Comparison of ENCODE assay signal across 13 mouse cellular contexts in the genomic region with DNA sequence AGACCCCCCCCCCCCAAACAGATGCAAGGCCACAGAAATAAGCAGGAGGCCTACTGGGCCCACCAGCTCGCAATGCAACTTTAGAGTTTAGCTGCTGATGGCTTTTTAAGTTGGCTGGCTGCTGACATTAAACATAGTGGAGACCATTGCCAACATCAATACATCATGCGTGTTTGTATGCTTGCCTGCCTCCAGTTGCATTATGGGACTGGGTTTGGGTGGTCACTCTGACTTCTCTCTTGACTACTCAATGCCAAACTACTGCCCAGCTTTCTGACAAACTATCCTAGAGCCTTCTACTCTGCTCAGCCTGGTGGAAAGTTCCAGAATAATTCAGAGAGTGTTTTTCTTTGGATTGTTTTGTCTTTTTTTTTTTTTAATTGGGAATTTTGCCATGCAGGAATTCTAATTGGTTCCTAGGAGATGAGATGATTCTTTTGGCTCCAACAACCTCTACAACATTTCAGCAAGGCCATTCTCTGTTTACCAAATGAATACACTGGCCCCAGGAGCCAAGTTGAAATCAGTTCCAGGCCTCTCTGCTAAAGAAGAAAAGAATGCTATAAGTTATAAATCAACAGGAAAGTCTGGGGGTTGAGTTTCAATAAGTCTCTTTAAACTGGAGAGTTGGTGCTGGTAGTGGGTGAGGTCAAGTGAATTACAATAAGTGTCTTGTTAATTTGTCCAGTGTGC.
DNase-seq lines count a peak whose midpoint lies in the region; ATAC-seq and TF ChIP-seq lines count a peak whose summit lies in the region.
"Had no signal": no experiment of that assay in that cellular context is flagged by ENCODE, and none has a peak within 500 bp of the region (broad histone marks: within the 10 kb centered on the region; RNA-seq: fewer than 3 reads in every experiment).

No protein-coding gene starts in this region.

- 88% methylated on average over 2 of the region's 2 CpGs for WGBS in midbrain, postnatal 0 days
- 95% methylated on average over 2 of the region's 2 CpGs for whole genome bisulfite sequencing in midbrain, embryonic 14.5 days
- WGBS in intestine, embryonic 16.5 days: 70% methylated on average over 2 of the region's 2 CpGs
- WGBS in stomach, postnatal 0 days: 26% methylated on average over 2 of the region's 2 CpGs

- no peak for ATAC-seq in midbrain, postnatal 0 days (ENCODE audit: low FRiP score)
- no peak for ATAC-seq in midbrain, embryonic 14.5 days (ENCODE audit: low FRiP score, low TSS enrichment)
- ATAC-seq in intestine, embryonic 16.5 days: 0 out of 2 replicates have a peak, but pooled peaks have one; percentile 8
- ATAC-seq in stomach, postnatal 0 days (ENCODE audit: low FRiP score, low TSS enrichment): peak; percentile 63; the same call in 1 of the 2 replicates

- no peak for TF ChIP-seq CTCF in midbrain, postnatal 0 days (IDR thresholded peaks at IDR 0.05)
- 0 out of 2 replicates have a peak, but pooled peaks have one; percentile 12 for TF ChIP-seq CTCF in stomach, postnatal 0 days (IDR thresholded peaks at IDR 0.05; ENCODE audit: low read depth)

- H3K27ac ChIP-seq in midbrain, postnatal 0 days (ENCODE audit: low read depth, low read length): no peak overlapping the region
- H3K27ac ChIP-seq in midbrain, embryonic 14.5 days (replicated peaks; ENCODE audit: low read depth, low read length): no peak overlapping the region
- no peak overlapping the region for H3K27ac ChIP-seq in intestine, embryonic 16.5 days (ENCODE audit: low read length)
- peak overlapping the region; percentile 74 for H3K27ac ChIP-seq in stomach, postnatal 0 days (replicated peaks)
- H3K27ac ChIP-seq: heart, embryonic 15.5 days; liver, embryonic 14.5 days; neural tube, embryonic 12.5 days had no signal

- TF ChIP-seq EP300 in stomach, postnatal 0 days (optimal IDR thresholded peaks at IDR 0.05): no peak

- H3K9ac ChIP-seq in midbrain, postnatal 0 days (replicated peaks; ENCODE audit: low read length, poor library complexity, severe bottlenecking): no peak overlapping the region
- H3K9ac ChIP-seq in midbrain, embryonic 14.5 days (replicated peaks; ENCODE audit: low read length): no peak overlapping the region
- H3K9ac ChIP-seq in intestine, embryonic 16.5 days (ENCODE audit: low read depth, low read length): no peak overlapping the region
- no peak overlapping the region for H3K9ac ChIP-seq in stomach, postnatal 0 days (ENCODE audit: low read length)
- H3K9ac ChIP-seq: heart, embryonic 15.5 days; liver, embryonic 14.5 days; neural tube, embryonic 12.5 days had no signal

- no peaks in the 10 kb centered on the region for H3K27me3 ChIP-seq in midbrain, postnatal 0 days (ENCODE audit: insufficient read depth, low read length)
- H3K27me3 ChIP-seq in midbrain, embryonic 14.5 days (ENCODE audit: control insufficient read depth, insufficient read depth, low read length): no peaks in the 10 kb centered on the region
- H3K27me3 ChIP-seq in intestine, embryonic 16.5 days (replicated peaks; ENCODE audit: control insufficient read depth, insufficient read depth, low read length): no peaks in the 10 kb centered on the region
- no peaks in the 10 kb centered on the region for H3K27me3 ChIP-seq in stomach, postnatal 0 days (ENCODE audit: control insufficient read depth, insufficient read depth, low read length)
- H3K27me3 ChIP-seq: heart, embryonic 15.5 days had no signal

- H3K4me2 ChIP-seq in midbrain, postnatal 0 days (ENCODE audit: low read depth, low read length, poor library complexity, severe bottlenecking): no peak overlapping the region
- H3K4me2 ChIP-seq in midbrain, embryonic 14.5 days (ENCODE audit: low read length): no peak overlapping the region
- H3K4me2 ChIP-seq in intestine, embryonic 16.5 days (ENCODE audit: low read depth, low read length): no peak overlapping the region
- no peak overlapping the region for H3K4me2 ChIP-seq in stomach, postnatal 0 days (replicated peaks; ENCODE audit: low read depth)
- H3K4me2 ChIP-seq: heart, embryonic 15.5 days; neural tube, embryonic 12.5 days had no signal

- DNase-seq in kidney, adult 11 months: peak; percentile 43
- DNase-seq in kidney, postnatal 10 days: no peak
- peak; percentile 40 for DNase-seq in midbrain, postnatal 0 days (ENCODE audit: low spot score)
- DNase-seq in midbrain, embryonic 14.5 days: no peak
- DNase-seq in stomach, postnatal 0 days (ENCODE audit: low spot score): no peak
- no peak for DNase-seq in cerebellum, adult 18-20 months
- DNase-seq: adrenal gland, postnatal 10 days; gastrocnemius, postnatal 36 days had no signal

- no peaks in the 10 kb centered on the region for H3K36me3 ChIP-seq in midbrain, postnatal 0 days (ENCODE audit: insufficient read depth, low read length)
- H3K36me3 ChIP-seq in midbrain, embryonic 14.5 days (ENCODE audit: control insufficient read depth, insufficient read depth, low read length): no peaks in the 10 kb centered on the region
- H3K36me3 ChIP-seq in intestine, embryonic 16.5 days (ENCODE audit: control insufficient read depth, insufficient read depth, low read length): no peaks in the 10 kb centered on the region
- H3K36me3 ChIP-seq in stomach, postnatal 0 days (ENCODE audit: control insufficient read depth, insufficient read depth, low read length): no peaks in the 10 kb centered on the region
- H3K36me3 ChIP-seq: heart, embryonic 15.5 days; midbrain, embryonic 10.5 days; neural tube, embryonic 12.5 days had no signal

- H3K9me3 ChIP-seq in midbrain, postnatal 0 days (ENCODE audit: low read length): no peaks in the 10 kb centered on the region
- no peaks in the 10 kb centered on the region for H3K9me3 ChIP-seq in midbrain, embryonic 14.5 days (ENCODE audit: control insufficient read depth, low read length)
- H3K9me3 ChIP-seq in intestine, embryonic 16.5 days (ENCODE audit: control insufficient read depth, low read length): no peaks in the 10 kb centered on the region
- no peaks in the 10 kb centered on the region for H3K9me3 ChIP-seq in stomach, postnatal 0 days (ENCODE audit: control insufficient read depth, low read length)
- H3K9me3 ChIP-seq: heart, embryonic 15.5 days; midbrain, embryonic 10.5 days; neural tube, embryonic 12.5 days had no signal

- H3K4me3 ChIP-seq in midbrain, postnatal 0 days (ENCODE audit: low read depth, low read length): no peak overlapping the region
- H3K4me3 ChIP-seq in midbrain, embryonic 14.5 days (replicated peaks; ENCODE audit: low read depth, low read length): no peak overlapping the region
- H3K4me3 ChIP-seq in intestine, embryonic 16.5 days (ENCODE audit: low read length): no peak overlapping the region
- no peak overlapping the region for H3K4me3 ChIP-seq in stomach, postnatal 0 days (ENCODE audit: low read depth, low read length)
- H3K4me3 ChIP-seq: heart, embryonic 15.5 days; midbrain, embryonic 10.5 days; neural tube, embryonic 12.5 days had no signal

- H3K4me1 ChIP-seq in midbrain, postnatal 0 days (ENCODE audit: insufficient read depth, low read length): 0 out of 2 replicates have a peak, but pooled peaks cover 3% of the 10 kb centered on the region
- H3K4me1 ChIP-seq in midbrain, embryonic 14.5 days (ENCODE audit: control insufficient read depth, insufficient read depth, low read length): peaks cover 12% of the 10 kb centered on the region
- H3K4me1 ChIP-seq in intestine, embryonic 16.5 days (ENCODE audit: control insufficient read depth, insufficient read depth, low read length): peaks cover 21% of the 10 kb centered on the region; the same call in 1 of the 2 replicates
- H3K4me1 ChIP-seq in stomach, postnatal 0 days (replicated peaks; ENCODE audit: control insufficient read depth, insufficient read depth): peaks cover 11% of the 10 kb centered on the region; the same call in 1 of the 2 replicates

Comparison
In these comparisons a context has a peak if more than half of its experiments do, and no peak if none do; other contexts are left out.
1. DNase-seq: peak in kidney, adult 11 months (single experiment) and midbrain, postnatal 0 days (single experiment); none in kidney, postnatal 10 days (single experiment), midbrain, embryonic 14.5 days (single experiment), stomach, postnatal 0 days (single experiment) and cerebellum, adult 18-20 months (0 of 2).
2. ATAC-seq: peak in intestine, embryonic 16.5 days (single experiment) and stomach, postnatal 0 days (single experiment); none in midbrain, postnatal 0 days (single experiment) and midbrain, embryonic 14.5 days (single experiment).